Mouse (Mus musculus) embryonic facial prominence, embryonic 12.5 days (tissue): ENCODE results near the gene Sec14l5. TPM values are rescaled to one million over a fixed set of nuclear protein-coding genes. Genes with fewer than 3 reads are reported as not detected.

Experiments
- ATAC-seq: fragments of 200-750 bp; cut with Nextera tagmentation; 2 replicates; pipeline ENCODE4 v1.8.0; 2017; ENCODE audit not compliant: insufficient number of reproducible peaks, insufficient read depth, low FRiP score, low TSS enrichment
- H3K27ac ChIP-seq: fragments of 300-500 bp; sonication (generic); 2 replicates; pipeline ENCODE4 v1.5.1; 2016; ENCODE audit warnings: mild to moderate bottlenecking
- H3K27me3 ChIP-seq: fragments of 300-500 bp; sonication (generic); 2 replicates; pipeline ENCODE4 v1.6.1; 2016; ENCODE audit warnings: mild to moderate bottlenecking, moderate library complexity
- H3K36me3 ChIP-seq: fragments of 300-500 bp; sonication (generic); 2 replicates; pipeline ENCODE4 v1.6.1; 2016; ENCODE audit warnings: mild to moderate bottlenecking
- H3K4me1 ChIP-seq: fragments of 300-500 bp; sonication (generic); 2 replicates; pipeline ENCODE4 v1.6.1; 2016
- H3K4me2 ChIP-seq: fragments of 300-500 bp; sonication (generic); replicated peaks from 2 replicates; pipeline ENCODE4 v1.6.1; 2016; ENCODE audit warnings: mild to moderate bottlenecking, moderate library complexity
- H3K4me3 ChIP-seq: fragments of 300-500 bp; sonication (generic); 2 replicates; pipeline ENCODE4 v1.5.1; 2016; ENCODE audit warnings: mild to moderate bottlenecking
- H3K9ac ChIP-seq: fragments of 300-500 bp; sonication (generic); 2 replicates; pipeline ENCODE4 v1.6.1; 2016; ENCODE audit warnings: mild to moderate bottlenecking, moderate library complexity
- H3K9me3 ChIP-seq: fragments of 300-500 bp; sonication (generic); 2 replicates; pipeline ENCODE4 v1.6.1; 2016; ENCODE audit warnings: mild to moderate bottlenecking, moderate library complexity
- WGBS: fragments of 180-500 bp; shearing (Covaris S2); methylation state at CpG from one replicate; pipeline ENCODE4 v1.1.7; 2016; 5-methylcytosine and 5-hydroxymethylcytosine counted together
- polyA plus RNA-seq: library from polyadenylated mRNA; unstranded; fragments of >200 nt; fragmentation: Nextera tagmentation; extraction: Ambion mirVana; gene quantifications from 2 replicates; pipeline ENCODE4 v1.2.1, GENCODE M21; 2016

Sec14l5 gene
- polyA plus RNA-seq, 1 experiment from 2014 or later = 0.13 TPM

- H3K4me2 ChIP-seq = peak within 1 kb of the TSS; percentile 55
- H3K9me3 ChIP-seq = no peaks in the 10 kb centered on the region
- H3K27ac ChIP-seq = no peak within 1 kb of the TSS
- peaks cover 9% of the 10 kb centered on the region for H3K4me1 ChIP-seq
- WGBS = 2% methylated on average over 36 of the region's 39 CpGs
- H3K27me3 ChIP-seq = peaks cover 65% of the 10 kb centered on the region
- peak within 1 kb of the TSS; percentile 40 for H3K4me3 ChIP-seq
- H3K9ac ChIP-seq = peak within 1 kb of the TSS; percentile 24
- ATAC-seq = no peak
- H3K36me3 ChIP-seq = no peaks in the 10 kb centered on the region
Observed at GRCm38 (mm10) chr16:5132401-5132801, 14.5 kb upstream of the Sec14l5 start, which contains the start of gene Ppl. Gene Ppl, minus strand, starts transcription at chr16:5132421.

- no peak overlapping the region for H3K9ac ChIP-seq
- WGBS = 68% methylated on average over 14 of the region's 14 CpGs
- no peak overlapping the region for H3K27ac ChIP-seq
- H3K9me3 ChIP-seq = no peaks in the 10 kb centered on the region
- H3K36me3 ChIP-seq = no peaks in the 10 kb centered on the region
- peaks cover 9% of the 10 kb centered on the region for H3K4me1 ChIP-seq
- H3K27me3 ChIP-seq = peaks cover 53% of the 10 kb centered on the region
- no peak overlapping the region for H3K4me2 ChIP-seq
- ATAC-seq = no peak
- no peak overlapping the region for H3K4me3 ChIP-seq
Observed at GRCm38 (mm10) chr16:5134623-5135330, 12.1 kb upstream of the Sec14l5 start.

GRCm38 (mm10) chr16:5135551-5136261 is 11.2 kb upstream of the Sec14l5 start:
- Histone ChIP-seq H3K4me2 (no peak overlapping the region), H3K9me3 (no peaks in the 10 kb centered on the region), H3K27ac (no peak overlapping the region), H3K4me3 (no peak overlapping the region), H3K4me1 (peaks cover 9% of the 10 kb centered on the region), H3K27me3 (peaks cover 43% of the 10 kb centered on the region), H3K9ac (no peak overlapping the region), H3K36me3 (no peaks in the 10 kb centered on the region)
- ATAC-seq = no peak
- 71% methylated on average over 8 of the region's 8 CpGs for WGBS

DNA sequence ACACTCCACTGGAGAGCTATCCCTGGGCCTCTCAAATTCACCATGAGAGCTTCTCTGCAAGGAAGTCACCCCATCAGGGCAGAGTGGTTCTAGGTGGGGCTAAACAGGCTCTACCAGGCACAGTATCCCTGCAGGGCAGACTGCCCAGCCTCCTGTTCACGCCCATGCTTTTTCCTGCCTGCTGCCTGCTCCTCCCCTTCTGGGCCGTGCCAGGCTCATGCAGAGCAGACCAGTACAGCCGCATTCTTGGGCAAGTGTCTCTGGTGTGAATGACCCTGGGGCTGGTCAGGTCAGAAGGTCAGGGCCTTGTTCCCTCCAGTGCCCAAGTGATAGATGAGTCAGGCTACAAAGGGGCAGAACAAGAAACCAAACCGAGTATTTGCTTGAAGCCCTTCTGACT is 10.4 kb upstream of the Sec14l5 start:
- Histone ChIP-seq H3K36me3 (no peaks in the 10 kb centered on the region), H3K27ac (no peak overlapping the region), H3K9ac (no peak overlapping the region), H3K9me3 (no peaks in the 10 kb centered on the region), H3K4me1 (peaks cover 9% of the 10 kb centered on the region), H3K27me3 (peaks cover 35% of the 10 kb centered on the region), H3K4me2 (no peak overlapping the region), H3K4me3 (no peak overlapping the region)
- WGBS = 12% methylated on average over 4 of the region's 4 CpGs
- no peak for ATAC-seq

DNA sequence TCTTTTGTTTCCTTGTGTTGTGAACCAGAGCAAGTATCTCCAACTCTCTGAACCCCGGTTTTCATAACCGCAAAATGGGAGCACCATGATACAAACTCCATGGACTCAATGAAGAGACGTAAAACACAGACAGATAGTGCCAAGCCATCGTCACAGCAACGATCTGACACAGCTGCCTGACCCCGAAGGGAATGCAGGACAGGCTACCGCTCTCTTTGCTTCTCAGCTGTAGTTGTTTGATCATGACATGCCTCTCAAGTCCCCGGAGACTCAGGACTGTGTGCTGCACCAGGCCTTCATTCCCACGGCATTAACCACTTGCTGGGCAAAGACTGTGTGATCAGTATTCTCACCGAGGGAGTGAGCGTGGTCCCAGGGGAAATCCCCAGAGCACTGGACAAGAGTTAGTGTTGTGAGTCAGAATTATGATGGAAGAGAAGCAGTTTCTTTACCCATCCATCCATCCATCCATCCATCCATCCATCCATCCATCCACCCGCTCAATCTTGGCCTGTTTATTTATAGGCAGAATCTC is 9.8 kb upstream of the Sec14l5 start:
- Histone ChIP-seq H3K36me3 (no peaks in the 10 kb centered on the region), H3K4me3 (no peak overlapping the region), H3K4me1 (peaks cover 4% of the 10 kb centered on the region), H3K9me3 (no peaks in the 10 kb centered on the region), H3K27me3 (peaks cover 30% of the 10 kb centered on the region), H3K9ac (no peak overlapping the region), H3K27ac (no peak overlapping the region), H3K4me2 (no peak overlapping the region)
- no peak for ATAC-seq
- 66% methylated on average over 12 of the region's 12 CpGs for WGBS

GRCm38 (mm10) chr16:5139741-5140140 is 7.2 kb upstream of the Sec14l5 start:
- Histone ChIP-seq H3K27ac (no peak overlapping the region), H3K9me3 (no peaks in the 10 kb centered on the region), H3K4me1 (no peaks in the 10 kb centered on the region), H3K9ac (no peak overlapping the region), H3K27me3 (peaks cover 4% of the 10 kb centered on the region; the same call in 1 of the 2 replicates), H3K36me3 (no peaks in the 10 kb centered on the region), H3K4me3 (no peak overlapping the region), H3K4me2 (no peak overlapping the region)
- ATAC-seq = no peak
- WGBS = 41% methylated on average over 4 of the region's 4 CpGs

DNA sequence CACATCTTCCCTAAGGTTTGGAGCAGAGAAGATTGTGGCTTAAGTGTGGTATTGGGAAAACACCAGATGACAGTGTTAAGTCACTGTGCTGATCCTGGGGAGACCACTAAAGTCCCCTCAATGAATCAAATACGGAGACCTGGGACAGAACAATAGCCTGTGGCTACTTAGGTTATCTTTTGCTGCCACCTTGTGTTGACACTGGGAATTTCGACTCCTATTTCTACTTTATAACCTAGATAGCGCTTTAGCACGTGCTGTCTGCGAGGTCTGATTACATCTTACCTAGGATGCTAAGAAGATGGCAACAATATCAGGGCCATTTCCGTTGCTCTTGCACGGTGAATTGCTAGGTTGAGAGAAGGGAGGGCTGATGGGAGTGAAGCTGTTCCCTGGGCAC is 1.3 kb upstream of the Sec14l5 start:
- H3K4me3 ChIP-seq = no peak overlapping the region
- H3K36me3 ChIP-seq = no peaks in the 10 kb centered on the region
- H3K27me3 ChIP-seq = peaks cover 20% of the 10 kb centered on the region; the same call in 1 of the 2 replicates
- no peak overlapping the region for H3K9ac ChIP-seq
- H3K27ac ChIP-seq = no peak overlapping the region
- ATAC-seq = no peak
- under 1% methylated on average over 7 of the region's 7 CpGs for WGBS
- peaks cover 6% of the 10 kb centered on the region; the same call in 1 of the 2 replicates for H3K4me1 ChIP-seq
- 0 out of 2 replicates have a peak overlapping the region, but pooled peaks have one; percentile 5 for H3K4me2 ChIP-seq
- no peaks in the 10 kb centered on the region for H3K9me3 ChIP-seq

DNA sequence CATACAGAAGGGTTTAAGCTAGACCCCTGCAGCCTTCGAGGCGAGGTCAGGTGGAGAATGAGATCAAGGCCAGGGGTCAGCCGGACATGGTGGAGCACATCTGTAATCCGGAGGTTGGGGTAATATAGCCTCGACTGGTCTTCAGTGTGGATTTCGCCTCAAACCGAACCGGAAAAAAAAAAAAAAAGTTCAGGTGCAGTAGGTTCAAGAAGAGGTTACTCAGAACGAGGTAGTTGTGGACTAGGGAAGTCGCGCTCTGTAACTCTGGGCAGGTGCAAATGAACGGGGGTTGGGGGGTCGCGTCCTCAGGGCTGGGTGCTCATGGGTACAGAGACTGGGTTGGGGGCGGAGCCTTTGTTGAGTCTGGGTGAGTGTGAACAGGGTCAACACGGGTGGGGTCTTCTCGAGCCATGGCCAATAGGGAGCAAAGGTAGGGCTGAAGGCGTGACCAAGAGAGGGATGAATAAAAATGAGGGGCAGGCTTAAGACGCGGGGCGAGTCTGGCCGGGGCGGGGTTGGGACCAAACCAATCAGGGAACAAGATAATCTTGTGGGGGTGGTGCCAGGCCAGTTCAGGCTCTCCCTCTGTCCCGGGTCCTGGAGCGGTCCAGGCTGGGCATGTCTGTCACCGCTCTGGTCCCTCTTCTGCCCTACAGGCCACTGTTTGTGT is 407 bp upstream of the Sec14l5 start:
- Histone ChIP-seq H3K36me3 (no peaks in the 10 kb centered on the region), H3K9me3 (no peaks in the 10 kb centered on the region), H3K27me3 (peaks cover 20% of the 10 kb centered on the region; the same call in 1 of the 2 replicates), H3K27ac (no peak overlapping the region), H3K4me2 (peak overlapping the region; percentile 57), H3K9ac (no peak overlapping the region), H3K4me1 (peaks cover 6% of the 10 kb centered on the region; the same call in 1 of the 2 replicates), H3K4me3 (peak overlapping the region; percentile 31)
- WGBS = 2% methylated on average over 26 of the region's 26 CpGs
- ATAC-seq = peak; percentile 90

DNA sequence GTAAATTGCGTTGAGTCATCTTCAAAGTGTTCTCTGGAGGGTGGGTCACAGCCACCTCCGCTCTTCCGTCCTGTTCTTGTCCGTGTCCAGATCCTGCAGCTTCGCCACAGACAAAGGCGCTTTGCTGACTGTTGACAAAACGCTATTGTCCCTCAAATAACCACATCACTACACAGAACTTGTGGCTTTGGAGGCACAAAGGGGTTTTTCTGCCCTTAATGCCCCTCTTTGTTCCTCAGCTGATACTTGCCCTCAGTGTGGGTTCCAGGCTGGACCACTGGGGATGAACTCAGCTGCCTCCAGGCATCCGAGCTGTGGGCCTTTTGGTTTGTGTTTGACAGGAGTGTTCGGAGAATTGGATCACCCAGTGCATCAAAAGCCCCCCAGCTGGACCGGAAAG is 3.6 kb downstream of the Sec14l5 start:
- no peak overlapping the region for H3K4me3 ChIP-seq
- peaks cover 6% of the 10 kb centered on the region; the same call in 1 of the 2 replicates for H3K4me1 ChIP-seq
- 36% methylated on average over 10 of the region's 10 CpGs for WGBS

GRCm38 (mm10) chr16:5153299-5154026 is 6.6 kb downstream of the Sec14l5 start:
- no peak overlapping the region for H3K27ac ChIP-seq
- no peaks in the 10 kb centered on the region for H3K36me3 ChIP-seq
- no peaks in the 10 kb centered on the region for H3K9me3 ChIP-seq
- H3K4me2 ChIP-seq = no peak overlapping the region
- H3K9ac ChIP-seq = no peak overlapping the region
- ATAC-seq = no peak
- H3K4me1 ChIP-seq = no peaks in the 10 kb centered on the region
- peaks cover 5% of the 10 kb centered on the region; the same call in 1 of the 2 replicates for H3K27me3 ChIP-seq
- H3K4me3 ChIP-seq = no peak overlapping the region
- 32% methylated on average over 6 of the region's 6 CpGs for WGBS

More for the DNA sequence above, 3.6 kb downstream of the Sec14l5 start:
- Histone ChIP-seq H3K27ac (no peak overlapping the region), H3K36me3 (no peaks in the 10 kb centered on the region), H3K27me3 (peaks cover 20% of the 10 kb centered on the region; the same call in 1 of the 2 replicates), H3K9ac (no peak overlapping the region), H3K9me3 (no peaks in the 10 kb centered on the region), H3K4me2 (no peak overlapping the region)
- no peak for ATAC-seq

DNA sequence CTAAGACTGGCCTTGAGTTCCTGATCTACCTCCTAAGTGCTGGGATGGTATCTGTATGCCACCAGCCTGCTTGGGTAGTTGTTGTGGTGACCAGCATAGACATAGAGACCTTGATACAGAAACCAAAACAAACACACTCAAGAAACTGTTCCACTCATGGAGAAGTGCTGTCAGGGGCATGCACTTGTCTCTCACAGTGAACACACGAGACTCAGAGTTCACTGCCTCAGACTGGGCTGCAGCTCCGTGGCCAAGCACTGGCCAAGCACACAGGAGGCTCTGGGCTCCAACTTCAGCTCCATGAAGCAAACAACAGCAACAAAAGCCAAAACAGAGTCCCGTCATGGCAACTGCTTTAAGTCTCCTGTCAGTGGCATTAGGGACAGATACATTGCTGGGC is 8.1 kb downstream of the Sec14l5 start:
- H3K4me1 ChIP-seq = no peaks in the 10 kb centered on the region
- no peaks in the 10 kb centered on the region for H3K27me3 ChIP-seq
- no peak overlapping the region for H3K27ac ChIP-seq
- no peaks in the 10 kb centered on the region for H3K36me3 ChIP-seq
- H3K9me3 ChIP-seq = no peaks in the 10 kb centered on the region
- 61% methylated on average over 3 of the region's 3 CpGs for WGBS
- no peak overlapping the region for H3K9ac ChIP-seq
- ATAC-seq = no peak
- H3K4me3 ChIP-seq = no peak overlapping the region
- H3K4me2 ChIP-seq = no peak overlapping the region
